Mouse (Mus musculus): ENCODE data around the gene Zfp446.
A peak's percentile ranks its signal among the peaks of the same experiment; 100 is the strongest.

The Zfp446 gene

DNA sequence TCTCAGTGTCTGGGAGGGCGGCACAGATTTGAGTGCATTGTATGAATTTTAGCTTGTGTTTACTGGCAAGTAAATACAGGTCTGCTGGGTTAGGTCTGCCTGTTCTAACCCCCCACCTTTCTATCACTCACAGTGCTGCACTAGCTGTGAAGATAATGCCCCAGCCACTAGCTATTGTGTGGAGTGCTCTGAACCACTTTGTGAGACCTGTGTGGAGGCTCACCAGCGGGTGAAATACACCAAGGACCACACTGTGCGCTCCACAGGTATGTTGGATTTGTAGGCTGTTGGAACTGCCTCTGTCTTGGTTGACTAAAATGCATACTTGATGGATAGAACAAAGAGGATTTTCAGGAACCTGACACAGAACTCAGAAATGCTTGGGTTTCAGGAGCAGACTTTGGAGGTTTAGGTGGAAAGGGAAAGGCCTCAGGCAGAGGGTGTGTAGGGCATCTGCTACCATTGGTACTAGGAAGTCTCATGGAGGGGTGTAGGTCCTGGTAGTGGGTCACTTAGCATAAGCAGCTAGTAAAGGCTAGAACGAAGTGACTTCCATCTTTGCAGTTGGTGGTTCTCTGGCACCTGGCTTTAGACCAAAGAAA, 48.0 kb downstream of the Zfp446 start:
- DNase-seq: no peak

DNA sequence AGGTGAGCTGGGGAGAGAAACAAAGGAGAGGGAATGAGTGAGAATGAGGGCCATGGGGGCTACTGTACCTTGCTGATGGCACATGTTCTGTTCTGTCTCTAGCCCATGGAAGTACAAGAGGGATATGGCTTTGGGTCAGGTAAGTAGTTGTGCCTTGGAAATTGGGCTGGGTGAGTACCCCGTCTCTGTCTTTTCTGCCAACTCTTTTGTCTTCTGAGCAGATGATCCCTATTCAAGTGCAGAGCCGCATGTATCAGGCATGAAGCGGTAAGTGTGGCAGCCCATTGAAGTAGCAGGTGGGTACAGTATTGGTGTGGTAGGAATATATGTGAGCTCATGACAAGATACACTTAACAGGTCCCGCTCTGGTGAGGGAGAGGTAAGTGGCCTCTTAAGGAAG, 51.3 kb downstream of the Zfp446 start:
- DNase-seq: no peak

- no peak for DNase-seq
These were observed 53.4 kb downstream of the Zfp446 start for GRCm38 (mm10) chr7:13031069-13031468.

- DNase-seq: no peak
These were observed 54.3 kb downstream of the Zfp446 start for GRCm38 (mm10) chr7:13031983-13032382.

DNA sequence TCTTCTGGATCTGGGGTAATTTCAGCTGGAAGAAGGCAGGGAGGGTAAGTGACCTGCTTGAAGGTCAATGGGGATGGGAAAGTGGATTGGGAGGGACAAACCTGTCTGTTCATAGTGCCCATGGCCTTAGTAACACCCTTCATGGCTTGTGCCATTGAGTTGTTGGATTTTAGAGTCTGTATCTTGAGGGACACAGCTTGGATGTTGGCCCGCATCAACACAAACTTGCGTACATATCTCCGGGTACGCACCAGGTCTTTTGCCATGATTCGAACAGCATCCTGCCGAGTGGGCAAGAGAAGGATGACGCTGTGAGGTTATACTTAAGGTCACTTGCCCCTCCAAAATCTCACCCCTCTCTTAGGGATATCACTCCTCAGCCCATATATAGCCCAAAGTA, 54.9 kb downstream of the Zfp446 start:
- no peak for DNase-seq

DNA sequence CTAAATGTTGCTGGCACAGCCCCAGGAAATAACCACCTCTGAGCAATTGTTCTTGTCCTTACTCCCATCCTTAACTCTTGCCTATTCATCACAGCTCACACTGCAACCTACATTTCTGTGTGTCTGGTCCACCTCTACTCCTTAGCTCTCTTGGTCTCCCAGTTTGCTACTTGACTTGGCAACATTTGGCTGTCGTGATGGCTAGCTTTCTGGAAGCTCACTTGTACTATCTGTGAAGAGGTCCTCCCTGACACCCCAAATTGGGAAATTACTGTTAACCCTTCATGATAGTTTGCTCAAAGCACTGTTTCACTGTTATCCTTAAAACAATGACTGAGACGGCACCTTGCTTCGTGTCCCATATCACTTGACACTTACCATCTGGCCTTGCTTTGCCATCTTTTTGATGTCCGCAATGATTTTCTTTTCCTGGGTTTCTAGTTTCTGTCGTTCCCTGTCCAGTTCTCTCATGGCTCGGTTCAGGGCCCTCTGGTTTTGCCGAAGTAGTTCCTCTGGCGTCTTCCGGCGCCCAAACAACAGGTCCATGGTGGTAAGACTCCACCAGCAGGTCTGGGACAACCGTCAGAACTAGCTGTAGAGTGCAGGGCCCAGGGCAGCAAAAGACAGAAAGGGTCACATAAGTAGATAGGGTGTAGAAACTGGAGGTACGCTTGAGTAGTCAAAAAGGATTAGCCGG, 56.0 kb downstream of the Zfp446 start:
- no peak for DNase-seq

DNA sequence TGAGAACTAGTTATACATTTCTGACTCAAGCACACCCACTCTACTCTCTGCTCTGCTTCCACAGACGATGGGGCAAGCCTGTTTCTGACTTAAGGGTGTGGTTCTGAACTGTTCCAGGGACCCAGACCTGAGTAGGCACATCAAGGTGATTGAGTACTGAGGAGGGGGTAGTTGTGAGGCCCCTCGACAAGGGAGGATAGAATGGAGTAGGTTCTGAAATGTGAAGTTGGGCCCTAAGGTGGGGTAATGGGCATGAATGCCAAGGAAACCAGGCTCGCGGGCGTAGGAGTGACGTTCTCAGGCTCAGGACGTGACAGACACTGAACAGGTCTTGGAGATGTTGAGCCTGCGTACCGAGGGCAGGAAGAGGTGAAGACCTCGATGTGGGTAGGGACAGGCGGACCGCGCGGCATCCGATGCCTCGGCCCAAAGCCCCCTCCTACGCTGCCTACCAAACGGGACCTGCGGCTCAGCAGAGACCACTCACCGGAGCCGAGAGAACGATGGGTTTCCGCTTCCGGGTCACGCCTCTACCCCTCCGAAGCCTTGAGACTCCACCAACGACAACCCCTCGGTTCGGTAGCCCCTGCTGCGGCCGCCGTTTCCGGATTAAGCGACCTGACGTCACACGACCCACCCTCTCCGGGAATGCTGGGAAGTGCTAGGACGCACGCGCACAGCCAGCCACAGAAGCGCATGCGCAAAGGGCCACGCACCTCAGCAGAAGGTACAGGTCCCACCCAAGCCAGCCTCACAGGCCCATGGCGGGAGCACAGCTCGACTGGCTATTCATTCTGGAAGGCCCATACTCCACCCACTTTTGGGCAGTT, 56.7 kb downstream of the Zfp446 start, which contains the start of gene Chmp2a:
TSS of gene Chmp2a (minus strand) at position 660 of the 830 bp plus-strand sequence.
- peak; percentile 98 for DNase-seq
